Mouse (Mus musculus) adrenal gland, adult (tissue): Measurements from ENCODE around the gene Ndufa3.

Experiments used
- DNase-seq, 2 experiments: peaks; one replicate each; pipeline ENCODE4 v3.0.0; 2022 to 2023; ENCODE audit warnings: low spot score in 1 of 2; ENCODE audit not compliant: inconsistent age in 2 of 2

Ndufa3 gene

GRCm38 (mm10) chr7:3665215-3666114, 48.3 kb downstream of the Ndufa3 start, which contains the start of gene Leng1:
TSS of gene Leng1 (minus strand) at chr7:3665840.
- peak; percentile 98 to 99 for DNase-seq

- DNase-seq = peak; percentile 64 to 82
These were observed 49.8 kb downstream of the Ndufa3 start for GRCm38 (mm10) chr7:3666921-3667391.
